Mouse (Mus musculus) CD4-positive, CD25-positive, alpha-beta regulatory T cell, adult 4 months (primary cell): ENCODE data around the gene Etv6. TPM values are rescaled to one million over a fixed set of nuclear protein-coding genes. Genes with fewer than 3 reads are reported as not detected.

ENCODE experiments used
- ATAC-seq: one replicate; pipeline ENCODE4 v1.8.0; 2017
- polyA plus RNA-seq, 2 experiments: library from polyadenylated mRNA; unstranded; fragments of 100-300 nt; shearing (Covaris generic); gene quantifications; one replicate each; pipeline ENCODE4 v1.2.1; 2017

Etv6 gene
- polyA plus RNA-seq, 2 experiments from 2014 or later, result 9.6 to 11.6 TPM

- no peak for ATAC-seq
Observed at GRCm38 (mm10) chr6:134211458-134211776, 175.9 kb downstream of the Etv6 start.

GRCm38 (mm10) chr6:134217747-134218146 lies 182.2 kb downstream of the Etv6 start:
- ATAC-seq, result peak; percentile 30

- no peak for ATAC-seq
Observed at GRCm38 (mm10) chr6:134218441-134218840, 182.9 kb downstream of the Etv6 start.

- ATAC-seq, result no peak
Observed at GRCm38 (mm10) chr6:134219358-134219757, 183.9 kb downstream of the Etv6 start.

GRCm38 (mm10) chr6:134220209-134220777 lies 184.8 kb downstream of the Etv6 start:
- ATAC-seq, result peak; percentile 59

GRCm38 (mm10) chr6:134222248-134222929 lies 186.9 kb downstream of the Etv6 start:
- ATAC-seq, result no peak

GRCm38 (mm10) chr6:134225564-134225963 lies 190.1 kb downstream of the Etv6 start:
- ATAC-seq, result peak; percentile 76

- ATAC-seq, result no peak
Observed at GRCm38 (mm10) chr6:134226349-134227169, 191.1 kb downstream of the Etv6 start.

- ATAC-seq, result no peak
Observed at GRCm38 (mm10) chr6:134236311-134236710, 200.8 kb downstream of the Etv6 start.

- ATAC-seq, result no peak
Observed at GRCm38 (mm10) chr6:134238455-134238854, 203.0 kb downstream of the Etv6 start.

GRCm38 (mm10) chr6:134240988-134241387 lies 205.5 kb downstream of the Etv6 start:
- ATAC-seq, result no peak

- ATAC-seq, result no peak
Observed at GRCm38 (mm10) chr6:134243119-134243518, 207.6 kb downstream of the Etv6 start.

GRCm38 (mm10) chr6:134243546-134243945 lies 208.0 kb downstream of the Etv6 start:
- ATAC-seq, result no peak

- ATAC-seq, result no peak
Observed at GRCm38 (mm10) chr6:134244071-134244470, 208.6 kb downstream of the Etv6 start.

GRCm38 (mm10) chr6:134246109-134246508 lies 210.6 kb downstream of the Etv6 start:
- ATAC-seq, result no peak

GRCm38 (mm10) chr6:134247324-134247723 lies 211.8 kb downstream of the Etv6 start:
- ATAC-seq, result peak; percentile 70

- ATAC-seq, result no peak
Observed at GRCm38 (mm10) chr6:134248720-134249119, 213.2 kb downstream of the Etv6 start.

GRCm38 (mm10) chr6:134250764-134251163 lies 215.3 kb downstream of the Etv6 start:
- ATAC-seq, result no peak

- ATAC-seq, result peak; percentile 27
Observed at GRCm38 (mm10) chr6:134251364-134251763, 215.9 kb downstream of the Etv6 start.

- ATAC-seq, result peak; percentile 57
Observed at GRCm38 (mm10) chr6:134252081-134252755, 216.7 kb downstream of the Etv6 start.

GRCm38 (mm10) chr6:134256369-134256768 lies 220.9 kb downstream of the Etv6 start:
- no peak for ATAC-seq

GRCm38 (mm10) chr6:134259913-134260312 lies 224.4 kb downstream of the Etv6 start:
- no peak for ATAC-seq

- no peak for ATAC-seq
Observed at GRCm38 (mm10) chr6:134261904-134262303, 226.4 kb downstream of the Etv6 start.
